Mouse (Mus musculus): Measurements from ENCODE around the gene Ugt1a2.

- TF ChIP-seq POLR2A (IDR thresholded peaks at IDR 0.05; ENCODE audit: control insufficient read depth, extremely low read depth, insufficient read depth, low read length, poor library complexity) (no peak), CTCF (IDR thresholded peaks at IDR 0.05; ENCODE audit: borderline replicate concordance, control insufficient read depth, extremely low read depth, insufficient read depth, low read length, poor library complexity) (no peak)
Observed at GRCm38 (mm10) chr1:88220336-88220735, 19.9 kb downstream of the Ugt1a2 start.

Measured in thymus, adult 2 months (tissue).